Mouse (Mus musculus) limb, embryonic 12.5 days (tissue): Measurements from ENCODE around the gene Olfr347. TPM values are rescaled to one million over a fixed set of nuclear protein-coding genes. Genes with fewer than 3 reads are reported as not detected.

Source experiments
- ATAC-seq: fragments of 200-750 bp; cut with Nextera tagmentation; 2 replicates; pipeline ENCODE4 v1.8.0; 2017; ENCODE audit warnings: low read depth, moderate TSS enrichment; ENCODE audit not compliant: insufficient number of reproducible peaks, insufficient read depth, low FRiP score, low TSS enrichment
- H3K27ac ChIP-seq: fragments of 300-500 bp; sonication (generic); 2 replicates; pipeline ENCODE4 v1.5.1; 2016; ENCODE audit warnings: mild to moderate bottlenecking, moderate library complexity
- H3K27me3 ChIP-seq: fragments of 300-500 bp; sonication (generic); 2 replicates; pipeline ENCODE4 v1.6.1; 2016; ENCODE audit warnings: mild to moderate bottlenecking, moderate library complexity
- H3K36me3 ChIP-seq: fragments of 300-500 bp; sonication (generic); 2 replicates; pipeline ENCODE4 v1.6.1; 2016; ENCODE audit warnings: mild to moderate bottlenecking, moderate library complexity
- H3K4me1 ChIP-seq: fragments of 300-500 bp; sonication (generic); replicated peaks from 2 replicates; pipeline ENCODE4 v1.6.1; 2016
- H3K4me2 ChIP-seq: fragments of 300-500 bp; sonication (generic); 2 replicates; pipeline ENCODE4 v1.6.1; 2016; ENCODE audit warnings: mild to moderate bottlenecking, moderate library complexity
- H3K4me3 ChIP-seq: fragments of 300-500 bp; sonication (generic); replicated peaks from 2 replicates; pipeline ENCODE4 v1.5.1; 2016; ENCODE audit warnings: mild to moderate bottlenecking
- H3K9ac ChIP-seq: fragments of 300-500 bp; sonication (generic); replicated peaks from 2 replicates; pipeline ENCODE4 v1.6.1; 2016; ENCODE audit warnings: mild to moderate bottlenecking, moderate library complexity
- H3K9me3 ChIP-seq: fragments of 300-500 bp; sonication (generic); 2 replicates; pipeline ENCODE4 v1.6.1; 2016; ENCODE audit warnings: mild to moderate bottlenecking, moderate library complexity
- WGBS: fragments of 180-500 bp; shearing (Covaris S2); methylation state at CpG from one replicate; pipeline ENCODE4 v1.1.7; 2016; 5-methylcytosine and 5-hydroxymethylcytosine counted together
- polyA plus RNA-seq: library from polyadenylated mRNA; unstranded; fragments of >200 nt; fragmentation: Nextera tagmentation; extraction: Ambion mirVana; gene quantifications from 2 replicates; pipeline ENCODE4 v1.2.1, GENCODE M21; 2016

The Olfr347 gene
- polyA plus RNA-seq = not detected in 2 replicates

DNA sequence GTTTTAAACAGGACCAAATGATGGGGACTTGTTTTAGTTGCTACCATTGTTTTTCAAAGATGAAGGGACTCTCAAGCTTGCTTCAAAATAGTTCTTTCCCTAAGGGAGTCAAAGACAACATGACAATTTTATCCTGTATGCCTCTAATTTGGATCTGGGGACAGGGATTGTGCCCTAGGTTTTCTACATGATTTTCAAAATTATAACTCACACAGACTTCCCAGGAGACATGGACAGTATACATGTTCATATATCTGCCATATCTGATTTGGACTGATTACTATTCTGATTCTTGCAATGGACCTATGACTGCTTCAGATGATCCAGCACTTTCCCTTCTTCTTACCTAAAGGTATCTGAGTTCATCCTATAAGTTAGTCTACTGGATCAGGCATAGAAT is at the start of gene Olfr347:
Olfr347 (plus strand) TSS at position 301 of the 400 bp plus-strand sequence.
- no peaks in the 10 kb centered on the region for H3K4me1 ChIP-seq
- no peaks in the 10 kb centered on the region for H3K36me3 ChIP-seq
- no peak within 1 kb of the TSS for H3K4me2 ChIP-seq
- no peaks in the 10 kb centered on the region for H3K27me3 ChIP-seq
- no peak within 1 kb of the TSS for H3K9ac ChIP-seq
- no peak within 1 kb of the TSS for H3K27ac ChIP-seq
- H3K9me3 ChIP-seq = 0 out of 2 replicates have a peak, but pooled peaks cover 23% of the 10 kb centered on the region
- H3K4me3 ChIP-seq = no peak within 1 kb of the TSS
- ATAC-seq = no peak

DNA sequence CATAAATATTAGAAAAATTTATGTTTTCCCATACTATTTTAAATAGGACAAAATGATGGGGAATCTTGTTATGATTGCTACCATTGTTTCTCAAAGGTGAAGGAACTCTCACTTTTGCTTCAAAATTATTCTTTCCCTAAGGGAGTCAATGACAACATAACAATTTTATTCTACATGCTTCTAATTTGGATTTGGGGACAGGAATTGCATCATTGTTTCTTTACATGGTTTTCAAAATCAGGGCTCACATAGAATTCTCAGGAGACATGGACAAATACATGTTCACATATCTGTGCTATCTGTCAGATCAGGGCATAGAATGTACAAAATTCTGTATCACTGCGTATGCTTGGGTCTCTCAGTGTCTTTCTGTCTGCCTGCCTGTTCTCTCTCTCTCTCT is 46.2 kb upstream of the Olfr347 start, which contains the start of gene Olfr346:
Olfr346 (plus strand) TSS at position 301 of the 400 bp plus-strand sequence.
- Histone ChIP-seq H3K9ac (no peak within 1 kb of the TSS), H3K4me3 (no peak within 1 kb of the TSS), H3K4me1 (no peaks in the 10 kb centered on the region), H3K27ac (no peak within 1 kb of the TSS), H3K27me3 (no peaks in the 10 kb centered on the region), H3K4me2 (no peak within 1 kb of the TSS), H3K36me3 (no peaks in the 10 kb centered on the region), H3K9me3 (peaks cover 13% of the 10 kb centered on the region)
- 85% methylated on average over 1 of the region's 1 CpGs for WGBS
- no peak for ATAC-seq

DNA sequence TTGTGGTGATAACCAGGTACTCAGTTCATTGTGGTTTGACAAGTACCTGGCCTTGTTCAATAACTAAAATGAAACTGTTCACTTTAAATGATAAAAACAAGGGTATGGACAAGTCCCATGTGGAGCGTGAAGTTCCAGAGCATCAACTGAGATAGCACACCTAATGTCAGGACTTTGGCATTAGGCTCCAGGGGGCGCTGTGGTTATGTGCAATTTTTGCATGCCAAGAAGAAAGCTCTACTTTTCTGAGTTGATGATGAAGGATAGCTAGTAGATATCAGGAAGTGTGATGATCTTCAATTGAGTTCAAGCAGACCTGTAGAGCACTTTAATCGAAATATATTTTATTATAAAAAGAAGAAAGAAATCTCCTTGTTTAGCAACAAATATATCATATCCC is 4.5 kb downstream of the Olfr347 start:
- ATAC-seq = no peak
- no peaks in the 10 kb centered on the region for H3K36me3 ChIP-seq
- 59% methylated on average over 3 of the region's 3 CpGs for WGBS
- no peak overlapping the region for H3K9ac ChIP-seq
- no peak overlapping the region for H3K4me2 ChIP-seq
- H3K27me3 ChIP-seq = no peaks in the 10 kb centered on the region
- no peak overlapping the region for H3K4me3 ChIP-seq
- H3K9me3 ChIP-seq = 0 out of 2 replicates have a peak, but pooled peaks cover 6% of the 10 kb centered on the region
- no peak overlapping the region for H3K27ac ChIP-seq
- no peaks in the 10 kb centered on the region for H3K4me1 ChIP-seq

DNA sequence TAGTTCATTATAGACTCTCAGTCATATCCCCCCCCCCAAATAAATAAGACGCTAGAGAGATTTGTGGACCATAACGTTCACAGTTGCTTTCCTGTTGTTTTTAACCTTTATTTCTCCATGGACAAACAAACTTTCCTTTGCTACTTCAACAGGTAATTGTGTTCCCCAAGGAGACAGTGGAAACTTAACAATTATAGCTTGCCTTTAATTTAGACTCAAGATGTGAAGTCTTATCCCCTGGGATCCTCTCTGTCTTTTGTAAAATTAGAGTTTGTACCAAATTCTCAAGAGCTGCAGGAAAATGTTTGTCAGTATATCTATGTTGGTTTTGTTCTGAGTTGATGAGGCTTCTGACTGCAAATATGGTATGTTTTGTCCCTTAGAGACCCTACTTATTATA is 52.3 kb downstream of the Olfr347 start, which contains the start of gene Olfr348:
Olfr348 (plus strand) TSS at position 301 of the 400 bp plus-strand sequence.
- Histone ChIP-seq H3K36me3 (no peaks in the 10 kb centered on the region), H3K27me3 (no peaks in the 10 kb centered on the region), H3K4me3 (no peak within 1 kb of the TSS), H3K9me3 (peaks cover 9% of the 10 kb centered on the region), H3K27ac (no peak within 1 kb of the TSS), H3K4me2 (no peak within 1 kb of the TSS), H3K9ac (no peak within 1 kb of the TSS), H3K4me1 (no peaks in the 10 kb centered on the region)
- WGBS = 79% methylated on average over 2 of the region's 2 CpGs
- no peak for ATAC-seq

Other genes with a start within 250 kb of the Olfr347 start
- not detected in 2 replicates for gene Olfr341, start 249.4 kb upstream of the Olfr347 start, polyA plus RNA-seq
- gene Olfr342, start 206.9 kb upstream of the Olfr347 start, polyA plus RNA-seq = not detected in 2 replicates
- gene Olfr344, start 165.2 kb upstream of the Olfr347 start, polyA plus RNA-seq = not detected in 2 replicates
- not detected in 2 replicates for gene Olfr345, start 91.9 kb upstream of the Olfr347 start, polyA plus RNA-seq
- not detected in 2 replicates for gene Olfr346, start 46.1 kb upstream of the Olfr347 start, polyA plus RNA-seq
- gene Olfr348, start 52.4 kb downstream of the Olfr347 start, polyA plus RNA-seq = not detected in 2 replicates
- gene Olfr50, start 58.6 kb downstream of the Olfr347 start, polyA plus RNA-seq = not detected in 2 replicates
- not detected in 2 replicates for gene Olfr3, start 85.1 kb downstream of the Olfr347 start, polyA plus RNA-seq
- not detected in 2 replicates for gene Olfr350, start 114.4 kb downstream of the Olfr347 start, polyA plus RNA-seq
- gene Olfr351, start 130.8 kb downstream of the Olfr347 start, polyA plus RNA-seq = not detected in 2 replicates
- not detected in 2 replicates for gene Olfr352, start 136.6 kb downstream of the Olfr347 start, polyA plus RNA-seq
- gene Olfr353, start 161.0 kb downstream of the Olfr347 start, polyA plus RNA-seq = not detected in 2 replicates
- not detected in 2 replicates for gene Olfr354, start 173.8 kb downstream of the Olfr347 start, polyA plus RNA-seq
- gene Olfr355, start 197.0 kb downstream of the Olfr347 start, polyA plus RNA-seq = not detected in 2 replicates
- gene Olfr356, start 205.2 kb downstream of the Olfr347 start, polyA plus RNA-seq = not detected in 2 replicates